Mouse (Mus musculus): ENCODE data around the gene Opcml. TPM values are rescaled to one million over a fixed set of nuclear protein-coding genes. Genes with fewer than 3 reads are reported as not detected.

The Opcml gene
- polyA plus RNA-seq, 1 experiment: 0.02 TPM

DNA sequence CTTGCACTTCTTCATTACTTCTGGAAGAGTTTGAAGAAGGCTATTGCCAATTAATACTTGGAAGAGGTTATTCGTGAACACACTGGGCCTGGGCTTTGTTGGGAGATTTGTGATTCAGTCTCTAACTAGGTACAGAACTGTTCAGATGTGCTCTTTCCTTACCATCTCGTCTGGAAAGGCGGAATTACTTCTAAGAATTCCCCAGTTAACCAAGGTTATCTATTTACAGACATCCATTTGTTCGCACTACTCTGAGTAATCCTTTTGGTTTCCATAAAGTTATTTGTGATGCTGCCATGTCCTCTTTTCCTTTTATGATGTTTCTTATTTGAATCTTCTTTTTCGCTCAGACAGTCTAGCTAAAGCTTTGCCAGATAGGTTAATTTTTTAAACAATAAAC, 630.2 kb downstream of the Opcml start:
- Histone ChIP-seq H3K27ac (ENCODE audit: insufficient read depth, low read length) (no peak overlapping the region), H3K4me3 (ENCODE audit: extremely low read depth, insufficient read depth, insufficient read length) (no peak overlapping the region), H3K4me1 (ENCODE audit: control insufficient read depth, insufficient read depth, insufficient read length) (no peaks in the 10 kb centered on the region), H3K27me3 (ENCODE audit: control insufficient read depth, insufficient read depth, low read length) (no peaks in the 10 kb centered on the region), H3K36me3 (ENCODE audit: control insufficient read depth, insufficient read depth, low read length) (no peaks in the 10 kb centered on the region)
- TF ChIP-seq POLR2A (IDR thresholded peaks at IDR 0.05; ENCODE audit: low read depth, low read length): no peak
- TF ChIP-seq CTCF (IDR thresholded peaks at IDR 0.05; ENCODE audit: extremely low read depth, insufficient read depth, insufficient read length, insufficient replicate concordance): no peak
- WGBS: 86% methylated on average over 5 of the region's 5 CpGs
- no peak for DNase-seq (ENCODE audit: low read depth in 1 of 2, low spot score in 2 of 2)

DNA sequence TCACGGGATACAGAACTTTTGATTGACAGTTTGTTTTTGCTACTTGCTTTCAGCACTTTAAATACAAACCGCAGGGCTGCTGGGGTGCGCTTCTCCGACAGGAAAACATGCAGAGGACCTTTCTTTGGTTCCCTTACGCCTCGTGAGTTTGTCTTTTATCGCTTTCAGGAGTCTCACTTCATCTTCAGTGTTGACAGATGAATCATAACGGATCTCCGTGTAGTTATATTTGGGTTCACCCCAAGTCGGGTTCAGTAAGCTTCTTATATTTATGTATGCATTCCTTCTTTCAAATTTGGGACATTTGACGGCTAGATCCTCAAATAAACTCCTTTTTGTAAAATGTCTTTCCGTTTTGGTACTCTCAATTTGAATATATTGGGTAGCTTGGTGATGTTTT, 632.8 kb downstream of the Opcml start:
- Histone ChIP-seq H3K4me3 (ENCODE audit: extremely low read depth, insufficient read depth, insufficient read length) (no peak overlapping the region), H3K4me1 (ENCODE audit: control insufficient read depth, insufficient read depth, insufficient read length) (no peaks in the 10 kb centered on the region), H3K27ac (ENCODE audit: insufficient read depth, low read length) (no peak overlapping the region), H3K36me3 (ENCODE audit: control insufficient read depth, insufficient read depth, low read length) (no peaks in the 10 kb centered on the region), H3K27me3 (ENCODE audit: control insufficient read depth, insufficient read depth, low read length) (no peaks in the 10 kb centered on the region)
- 64% methylated on average over 12 of the region's 12 CpGs for WGBS
- TF ChIP-seq CTCF (IDR thresholded peaks at IDR 0.05; ENCODE audit: extremely low read depth, insufficient read depth, insufficient read length, insufficient replicate concordance) (no peak), POLR2A (IDR thresholded peaks at IDR 0.05; ENCODE audit: low read depth, low read length) (no peak)
- no peak for DNase-seq (ENCODE audit: low read depth in 1 of 2, low spot score in 2 of 2)

DNA sequence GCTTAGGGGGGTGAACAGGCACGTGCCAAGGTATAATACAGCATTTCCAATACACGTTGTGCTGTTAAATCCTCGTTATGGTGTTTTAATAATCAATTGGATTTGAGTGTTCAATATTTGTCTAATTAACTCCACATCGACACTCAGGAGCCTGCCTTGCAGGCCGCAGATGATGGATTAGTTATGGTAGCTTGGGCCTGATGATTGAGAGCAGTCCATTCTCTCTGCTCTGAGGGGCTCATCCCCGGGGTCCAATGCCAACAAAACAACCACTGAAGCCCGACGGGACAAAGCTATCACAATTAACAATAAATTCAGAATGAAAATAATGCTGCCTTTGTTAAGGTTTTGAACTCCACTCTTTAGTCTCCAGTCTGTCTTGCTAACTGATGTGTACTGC, 641.6 kb downstream of the Opcml start:
- Histone ChIP-seq H3K27me3 (ENCODE audit: control insufficient read depth, insufficient read depth, low read length) (no peaks in the 10 kb centered on the region), H3K27ac (ENCODE audit: insufficient read depth, low read length) (no peak overlapping the region), H3K4me1 (ENCODE audit: control insufficient read depth, insufficient read depth, insufficient read length) (no peaks in the 10 kb centered on the region), H3K4me3 (ENCODE audit: extremely low read depth, insufficient read depth, insufficient read length) (no peak overlapping the region), H3K36me3 (ENCODE audit: control insufficient read depth, insufficient read depth, low read length) (no peaks in the 10 kb centered on the region)
- TF ChIP-seq POLR2A (IDR thresholded peaks at IDR 0.05; ENCODE audit: low read depth, low read length): no peak
- TF ChIP-seq CTCF (IDR thresholded peaks at IDR 0.05; ENCODE audit: extremely low read depth, insufficient read depth, insufficient read length, insufficient replicate concordance): no peak
- 88% methylated on average over 8 of the region's 8 CpGs for WGBS
- no peak for DNase-seq (ENCODE audit: low read depth in 1 of 2, low spot score in 2 of 2)

DNA sequence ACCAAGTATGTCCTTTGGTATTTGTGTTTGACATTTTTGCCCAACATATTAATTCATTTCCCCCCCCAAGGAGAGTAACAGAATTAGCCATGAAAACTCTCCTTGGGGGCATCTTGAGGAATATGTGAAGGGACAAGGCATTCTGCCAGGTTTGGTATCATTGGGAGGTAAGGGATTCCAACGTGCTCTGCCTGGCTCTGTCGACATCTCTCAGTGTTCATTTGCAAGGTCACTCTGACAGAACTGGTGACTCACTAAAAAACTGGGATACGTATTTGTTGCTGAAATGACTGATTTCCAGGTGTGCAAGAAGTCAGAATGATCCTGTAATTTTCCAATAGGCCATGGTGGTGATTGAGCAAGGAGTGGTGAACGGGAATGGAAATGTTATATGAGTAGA, 648.2 kb downstream of the Opcml start:
- Histone ChIP-seq H3K27me3 (ENCODE audit: control insufficient read depth, insufficient read depth, low read length) (no peaks in the 10 kb centered on the region), H3K4me3 (ENCODE audit: extremely low read depth, insufficient read depth, insufficient read length) (no peak overlapping the region), H3K36me3 (ENCODE audit: control insufficient read depth, insufficient read depth, low read length) (no peaks in the 10 kb centered on the region), H3K4me1 (ENCODE audit: control insufficient read depth, insufficient read depth, insufficient read length) (no peaks in the 10 kb centered on the region), H3K27ac (ENCODE audit: insufficient read depth, low read length) (no peak overlapping the region)
- TF ChIP-seq CTCF (IDR thresholded peaks at IDR 0.05; ENCODE audit: extremely low read depth, insufficient read depth, insufficient read length, insufficient replicate concordance) (no peak), POLR2A (IDR thresholded peaks at IDR 0.05; ENCODE audit: low read depth, low read length) (no peak)
- no peak for DNase-seq (ENCODE audit: low read depth in 1 of 2, low spot score in 2 of 2)
- 76% methylated on average over 4 of the region's 4 CpGs for WGBS

DNA sequence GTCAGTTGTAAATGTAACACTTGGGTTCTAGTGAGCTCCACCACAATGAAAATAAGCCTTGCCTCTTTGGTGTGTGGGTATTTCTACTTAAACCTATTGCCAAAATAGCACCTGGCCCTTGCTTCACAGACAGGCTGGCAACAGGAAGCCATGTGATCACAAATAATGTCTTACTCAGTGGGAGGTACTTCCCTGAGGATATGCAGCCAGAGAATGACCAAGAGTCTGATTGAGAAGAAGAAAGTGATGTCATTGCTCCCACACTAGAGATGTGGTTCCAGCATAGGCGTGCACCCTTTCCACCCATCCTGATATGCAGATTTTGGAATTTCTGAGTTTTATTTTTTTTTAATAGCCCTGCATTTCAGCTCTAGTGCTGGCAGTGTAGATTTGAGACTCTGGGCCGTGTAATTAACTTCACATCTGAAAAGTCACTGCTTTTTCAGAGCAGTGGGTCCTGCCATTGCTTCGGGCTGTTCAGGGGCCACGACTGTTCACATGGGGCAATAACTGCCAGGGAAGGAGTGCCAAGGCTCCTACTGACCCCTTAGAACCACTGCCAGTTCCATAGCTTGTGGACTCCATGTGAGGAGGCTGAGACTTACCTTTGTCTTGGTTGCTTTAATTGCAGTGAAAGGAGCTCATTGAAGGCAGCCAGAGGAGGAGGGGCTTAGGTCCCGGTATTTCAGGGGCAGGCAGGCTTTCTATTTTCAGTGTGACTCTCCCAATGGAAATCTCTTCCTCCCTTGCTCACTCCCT, 649.0 kb downstream of the Opcml start:
- Histone ChIP-seq H3K27me3 (ENCODE audit: control insufficient read depth, insufficient read depth, low read length) (no peaks in the 10 kb centered on the region), H3K4me1 (ENCODE audit: control insufficient read depth, insufficient read depth, insufficient read length) (no peaks in the 10 kb centered on the region), H3K4me3 (ENCODE audit: extremely low read depth, insufficient read depth, insufficient read length) (no peak overlapping the region), H3K36me3 (ENCODE audit: control insufficient read depth, insufficient read depth, low read length) (no peaks in the 10 kb centered on the region), H3K27ac (ENCODE audit: insufficient read depth, low read length) (no peak overlapping the region)
- WGBS: 75% methylated on average over 5 of the region's 5 CpGs
- no peak for DNase-seq (ENCODE audit: low read depth in 1 of 2, low spot score in 2 of 2)
- no peak for TF ChIP-seq POLR2A (IDR thresholded peaks at IDR 0.05; ENCODE audit: low read depth, low read length)
- no peak for TF ChIP-seq CTCF (IDR thresholded peaks at IDR 0.05; ENCODE audit: extremely low read depth, insufficient read depth, insufficient read length, insufficient replicate concordance)

DNA sequence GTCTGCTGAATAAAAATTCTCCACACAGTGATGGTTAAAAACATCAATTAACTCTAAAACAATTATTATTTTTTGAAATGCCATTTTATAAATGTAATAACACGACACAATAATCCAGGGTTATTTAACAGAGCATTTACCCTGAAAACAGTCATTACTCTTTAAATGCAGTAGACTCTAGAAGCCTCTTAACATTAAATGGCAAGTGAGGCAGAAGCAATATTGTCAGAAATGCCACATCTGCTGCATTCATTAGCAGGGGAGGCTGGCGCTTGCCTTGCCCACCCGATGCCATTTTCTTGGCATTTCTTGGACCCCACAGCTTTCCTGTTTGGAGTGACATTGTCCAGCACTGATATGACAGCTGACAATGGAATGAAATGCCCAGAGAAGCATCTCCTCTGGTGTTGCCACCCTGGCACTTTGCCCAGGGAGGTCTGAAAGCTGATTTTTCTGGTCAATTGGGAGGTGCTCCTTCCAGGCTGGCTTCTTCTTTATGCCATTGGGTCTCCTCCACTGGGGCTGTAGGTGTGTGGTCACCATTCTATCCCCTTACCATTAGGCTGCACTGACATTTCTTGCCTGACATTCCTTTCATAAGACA, 649.7 kb downstream of the Opcml start:
- no peak for DNase-seq (ENCODE audit: low read depth in 1 of 2, low spot score in 2 of 2)
- Histone ChIP-seq H3K4me1 (ENCODE audit: control insufficient read depth, insufficient read depth, insufficient read length) (no peaks in the 10 kb centered on the region), H3K27me3 (ENCODE audit: control insufficient read depth, insufficient read depth, low read length) (no peaks in the 10 kb centered on the region), H3K27ac (ENCODE audit: insufficient read depth, low read length) (no peak overlapping the region), H3K36me3 (ENCODE audit: control insufficient read depth, insufficient read depth, low read length) (no peaks in the 10 kb centered on the region), H3K4me3 (ENCODE audit: extremely low read depth, insufficient read depth, insufficient read length) (no peak overlapping the region)
- WGBS: 80% methylated on average over 3 of the region's 3 CpGs
- no peak for TF ChIP-seq CTCF (IDR thresholded peaks at IDR 0.05; ENCODE audit: extremely low read depth, insufficient read depth, insufficient read length, insufficient replicate concordance)
- no peak for TF ChIP-seq POLR2A (IDR thresholded peaks at IDR 0.05; ENCODE audit: low read depth, low read length)

DNA sequence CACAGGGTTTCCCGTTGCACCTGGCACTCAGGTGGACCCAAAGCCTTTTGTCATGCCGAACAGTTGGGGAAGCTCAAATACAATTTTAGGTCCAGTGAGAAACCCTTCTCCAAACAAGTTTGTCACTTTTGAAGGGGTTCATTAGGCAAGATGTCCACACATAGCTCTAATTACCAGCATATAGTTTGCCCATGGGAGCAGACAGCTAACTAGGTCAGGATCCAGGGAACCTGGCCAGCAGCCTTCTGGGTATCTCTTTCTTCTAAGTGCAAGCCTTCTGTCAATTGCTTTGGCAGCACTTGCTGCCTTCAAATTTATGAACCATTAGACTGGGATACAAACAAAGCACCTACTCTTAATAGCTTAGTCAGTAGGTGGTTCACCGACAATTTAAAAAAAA, 653.9 kb downstream of the Opcml start:
- WGBS: 90% methylated on average over 3 of the region's 3 CpGs
- no peak for TF ChIP-seq CTCF (IDR thresholded peaks at IDR 0.05; ENCODE audit: extremely low read depth, insufficient read depth, insufficient read length, insufficient replicate concordance)
- no peak for TF ChIP-seq POLR2A (IDR thresholded peaks at IDR 0.05; ENCODE audit: low read depth, low read length)
- Histone ChIP-seq H3K27me3 (ENCODE audit: control insufficient read depth, insufficient read depth, low read length) (no peaks in the 10 kb centered on the region), H3K36me3 (ENCODE audit: control insufficient read depth, insufficient read depth, low read length) (no peaks in the 10 kb centered on the region), H3K4me3 (ENCODE audit: extremely low read depth, insufficient read depth, insufficient read length) (no peak overlapping the region), H3K4me1 (ENCODE audit: control insufficient read depth, insufficient read depth, insufficient read length) (no peaks in the 10 kb centered on the region), H3K27ac (ENCODE audit: insufficient read depth, low read length) (no peak overlapping the region)
- DNase-seq (ENCODE audit: low read depth in 1 of 2, low spot score in 2 of 2): no peak

Data from spleen, adult 2 months (tissue).